Mouse (Mus musculus) lung, postnatal 36 days (tissue): ENCODE measurements around the gene Pih1h3b.

Experiments used
- DNase-seq: peaks from one replicate; pipeline ENCODE4 v3.0.0; 2022; ENCODE audit warnings: mixed read lengths

Pih1h3b gene

GRCm38 (mm10) chrX:140062135-140062975 is at the start of gene Pih1h3b, which contains the start of gene Nup62cl:
Pih1h3b (plus strand) TSS chrX:140062879.
Nup62cl (minus strand) TSS chrX:140062712.
- DNase-seq = peak; percentile 59

DNA sequence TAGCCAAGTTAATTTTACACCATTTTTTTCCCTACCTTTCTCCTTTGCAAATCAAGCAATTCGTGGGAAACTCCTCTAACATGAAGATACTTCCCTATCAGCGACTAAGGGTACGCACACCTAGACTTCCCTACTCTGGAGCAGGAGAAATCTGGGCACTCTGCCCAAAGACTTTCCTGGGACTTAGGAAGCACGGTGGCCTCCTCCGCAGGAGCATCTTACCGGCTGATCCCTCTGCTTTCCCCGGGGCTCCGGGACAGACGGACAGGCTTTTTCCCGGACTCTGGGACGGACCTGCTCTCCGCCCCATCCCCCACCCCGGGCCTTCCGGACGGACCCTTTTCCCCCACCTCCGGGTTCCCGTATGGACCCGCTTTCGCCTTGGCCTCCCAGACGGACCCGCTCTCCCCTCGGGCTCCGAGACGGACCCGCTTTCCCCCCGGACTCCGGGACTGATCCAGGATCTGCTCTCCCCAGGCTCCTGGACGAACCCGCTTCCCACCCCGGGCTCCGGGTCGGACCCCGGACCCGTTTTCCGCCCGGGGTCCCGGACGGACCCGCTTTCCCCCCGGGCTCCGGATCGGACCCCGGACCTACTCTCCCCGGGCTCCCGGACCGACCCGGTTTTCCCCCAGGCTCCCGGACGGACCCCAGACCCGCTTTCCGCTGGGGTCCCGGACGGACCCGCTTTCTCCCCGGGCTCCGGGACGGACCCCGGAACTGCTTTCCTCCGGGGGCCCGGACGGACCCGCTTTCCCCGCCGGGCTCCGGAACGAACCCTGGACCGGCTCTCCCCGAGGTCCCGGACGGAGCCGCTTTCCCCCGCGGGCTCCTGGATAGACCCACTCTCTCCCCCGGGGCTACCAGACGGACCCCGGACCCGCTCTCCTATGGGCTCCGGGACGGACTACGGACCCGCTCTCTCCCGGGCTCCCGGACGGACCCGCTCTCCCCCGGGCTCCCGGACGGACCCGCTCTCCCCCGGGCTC is 1.5 kb upstream of the Pih1h3b start:
- DNase-seq = peak; percentile 0

DNA sequence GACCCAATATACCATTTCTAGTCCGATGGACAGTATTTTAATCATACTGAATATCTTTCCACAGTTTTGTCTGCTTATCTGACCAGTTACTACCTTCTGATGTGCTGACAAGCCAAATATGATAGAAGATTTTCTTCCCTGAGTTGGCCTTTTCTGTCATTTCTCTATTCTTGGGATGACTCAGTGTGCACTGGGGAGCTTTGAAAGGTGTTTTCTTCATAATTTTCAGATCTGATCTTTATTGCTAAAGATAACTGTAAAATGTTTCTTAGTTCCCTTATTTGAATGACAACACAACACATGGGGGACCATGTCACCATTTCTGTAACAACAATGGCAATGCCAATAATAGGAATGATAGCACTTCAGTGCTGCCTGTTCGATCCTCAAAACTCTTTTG is 19.9 kb downstream of the Pih1h3b start:
- DNase-seq = no peak

DNA sequence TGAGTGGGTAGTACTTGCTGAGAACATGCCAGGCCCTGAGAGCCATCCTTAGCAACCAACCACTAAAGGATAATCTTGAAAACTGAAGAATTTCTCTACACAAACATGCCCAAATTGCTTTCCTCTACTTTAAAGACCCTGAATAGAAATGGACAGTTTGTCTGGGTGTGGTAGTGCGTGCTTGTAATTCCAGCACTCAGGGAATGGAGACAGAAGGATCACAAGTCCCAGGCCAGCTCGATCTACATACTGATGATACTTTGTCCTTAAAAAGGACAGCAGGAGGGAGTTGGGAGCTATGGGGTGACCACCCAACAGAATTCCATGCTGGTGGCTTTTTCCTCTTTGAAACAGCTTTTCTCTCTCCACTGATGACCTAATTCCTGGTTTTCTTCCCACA is 31.4 kb downstream of the Pih1h3b start:
- DNase-seq = no peak
